Mouse (Mus musculus) heart, adult 2 months (tissue): Measurements from ENCODE around the gene Chic1. TPM values are rescaled to one million over a fixed set of nuclear protein-coding genes. Genes with fewer than 3 reads are reported as not detected.

ENCODE experiments used
- DNase-seq, 2 experiments: peaks; one replicate each; pipeline ENCODE4 v3.0.0; 2021
- H3K27ac ChIP-seq: fragments of 200-600 bp; 2 replicates; pipeline ENCODE4 v1.8.1; 2022
- H3K27me3 ChIP-seq: fragments of 200-500 bp; 2 replicates; pipeline ENCODE4 v1.6.1; 2012; ENCODE audit warnings: mild to moderate bottlenecking, low read length, inconsistent platforms, mixed read lengths; ENCODE audit not compliant: control insufficient read depth, insufficient read depth
- H3K36me3 ChIP-seq: fragments of 200-500 bp; 2 replicates; pipeline ENCODE4 v1.6.1; 2012; ENCODE audit warnings: low read length, inconsistent platforms; ENCODE audit not compliant: control insufficient read depth, insufficient read depth
- H3K4me1 ChIP-seq: fragments of 200-500 bp; 2 replicates; pipeline ENCODE4 v1.6.1; 2011; ENCODE audit warnings: low read length; ENCODE audit not compliant: control insufficient read depth, insufficient read depth
- H3K4me3 ChIP-seq: fragments of 200-600 bp; 2 replicates; pipeline ENCODE4 v1.8.1; 2022
- H3K79me2 ChIP-seq: fragments of 200-500 bp; replicated peaks from 2 replicates; pipeline ENCODE4 v1.6.1; 2012; ENCODE audit warnings: mild to moderate bottlenecking, inconsistent platforms, low read length, moderate library complexity, mixed read lengths; ENCODE audit not compliant: control insufficient read depth, insufficient read depth
- H3K9ac ChIP-seq: fragments of 200-500 bp; 2 replicates; pipeline ENCODE4 v1.6.1; 2012; ENCODE audit warnings: low read depth, mild to moderate bottlenecking, control low read depth, inconsistent platforms, low read length, mixed read lengths
- CTCF ChIP-seq: fragments of 200-600 bp; IDR thresholded peaks from 2 replicates; pipeline ENCODE4 v1.8.1; 2022; ENCODE audit warnings: antibody characterized with exemption, mild to moderate bottlenecking, moderate library complexity
- EP300 ChIP-seq: fragments of 200-500 bp; IDR thresholded peaks from 2 replicates; pipeline ENCODE4 v1.6.1; 2011; ENCODE audit warnings: low read depth, low read length, control low read depth; ENCODE audit not compliant: insufficient read depth
- POLR2A ChIP-seq: fragments of 200-500 bp; IDR thresholded peaks from 2 replicates; pipeline ENCODE4 v1.6.1; 2011; ENCODE audit warnings: mild to moderate bottlenecking, low read depth, low read length, control low read depth; ENCODE audit not compliant: insufficient read depth
- WGBS: fragments of 180-500 bp; shearing (Covaris S2); methylation state at CpG from one replicate; pipeline ENCODE4 v1.1.7; 2018; 5-methylcytosine and 5-hydroxymethylcytosine counted together
- intact Hi-C: fragments of 180-260 bp; cut with DNase I; formaldehyde crosslinking; loops from one replicate; pipeline ENCODE4 v1.15.1; 2025
- polyA plus RNA-seq: library from polyadenylated mRNA; depleted of rRNA; stranded (reverse); fragments of >200 nt; gene quantifications from 2 replicates; pipeline ENCODE4 v1.2.3, GENCODE M21; 2012
- total RNA-seq, 2 experiments: library from RNA; stranded (reverse); gene quantifications; 2 replicates each; pipeline ENCODE4 v1.2.3; 2021

The Chic1 gene
- total and polyA plus RNA-seq, 3 experiments: 0.21 to 0.76 (median 0.61) TPM

GRCm38 (mm10) chrX:103329386-103329785, 26.9 kb upstream of the Chic1 start:
- WGBS: 47% methylated on average over 8 of the region's 8 CpGs
- Histone ChIP-seq H3K9ac (no peak overlapping the region), H3K36me3 (no peaks in the 10 kb centered on the region), H3K27ac (no peak overlapping the region), H3K4me1 (no peaks in the 10 kb centered on the region), H3K79me2 (no peaks in the 10 kb centered on the region), H3K27me3 (no peaks in the 10 kb centered on the region), H3K4me3 (no peak overlapping the region)
- intact Hi-C loops: no loop called here
- TF ChIP-seq POLR2A (no peak), CTCF (no peak), EP300 (no peak)
- no peak for DNase-seq

DNA sequence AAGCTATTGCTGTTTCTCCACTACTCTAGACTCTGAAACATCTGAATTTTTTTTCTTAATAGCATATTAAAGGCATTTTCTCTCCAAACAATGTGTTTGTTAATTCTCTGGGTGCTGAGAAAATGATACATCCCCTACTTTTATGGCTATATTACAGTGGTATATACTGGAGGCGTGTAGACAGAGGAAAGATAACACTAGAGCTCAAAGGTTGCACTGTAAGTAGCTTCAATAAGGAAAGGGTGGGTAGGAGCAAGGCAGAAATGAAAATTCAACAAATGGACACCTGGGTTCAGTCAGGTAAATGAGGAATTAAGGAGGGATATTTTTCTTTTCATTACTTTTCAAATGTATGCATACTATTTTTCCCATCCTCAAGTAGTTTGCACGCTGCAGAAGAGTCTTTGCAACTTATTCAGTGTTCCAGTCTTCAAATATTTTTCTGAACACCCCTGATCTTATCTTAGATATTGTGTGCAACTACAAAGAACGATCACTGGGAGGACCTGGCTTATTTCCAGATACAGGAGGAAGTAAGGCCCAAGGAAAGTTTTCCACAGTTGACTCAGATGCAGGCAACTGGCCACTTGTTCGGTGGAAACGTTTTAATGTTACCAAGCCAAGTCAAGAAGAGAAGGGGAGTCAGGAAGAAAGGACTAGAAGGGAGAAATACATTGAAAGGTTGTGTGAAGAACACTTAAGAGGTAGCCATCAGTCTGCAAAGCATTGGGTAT, 25.0 kb upstream of the Chic1 start:
- Histone ChIP-seq H3K36me3 (no peaks in the 10 kb centered on the region), H3K27ac (no peak overlapping the region), H3K9ac (no peak overlapping the region), H3K4me3 (no peak overlapping the region), H3K27me3 (no peaks in the 10 kb centered on the region), H3K79me2 (no peaks in the 10 kb centered on the region), H3K4me1 (no peaks in the 10 kb centered on the region)
- no peak for TF ChIP-seq CTCF
- no peak for TF ChIP-seq POLR2A
- no peak for TF ChIP-seq EP300
- 37% methylated on average over 5 of the region's 5 CpGs for WGBS
- intact Hi-C loops: no loop called here
- DNase-seq: no peak

- no peak for TF ChIP-seq CTCF
- no peak for TF ChIP-seq EP300
- no peak for TF ChIP-seq POLR2A
- no peak overlapping the region for H3K9ac ChIP-seq
- H3K27ac ChIP-seq: no peak overlapping the region
- no peaks in the 10 kb centered on the region for H3K36me3 ChIP-seq
- H3K4me3 ChIP-seq: no peak overlapping the region
- intact Hi-C loops: no loop called here
- H3K27me3 ChIP-seq: no peaks in the 10 kb centered on the region
- WGBS: 65% methylated on average over 3 of the region's 3 CpGs
- H3K4me1 ChIP-seq: no peaks in the 10 kb centered on the region
- no peaks in the 10 kb centered on the region for H3K79me2 ChIP-seq
- DNase-seq: no peak
Measured at GRCm38 (mm10) chrX:103341369-103342113, 14.7 kb upstream of the Chic1 start.

DNA sequence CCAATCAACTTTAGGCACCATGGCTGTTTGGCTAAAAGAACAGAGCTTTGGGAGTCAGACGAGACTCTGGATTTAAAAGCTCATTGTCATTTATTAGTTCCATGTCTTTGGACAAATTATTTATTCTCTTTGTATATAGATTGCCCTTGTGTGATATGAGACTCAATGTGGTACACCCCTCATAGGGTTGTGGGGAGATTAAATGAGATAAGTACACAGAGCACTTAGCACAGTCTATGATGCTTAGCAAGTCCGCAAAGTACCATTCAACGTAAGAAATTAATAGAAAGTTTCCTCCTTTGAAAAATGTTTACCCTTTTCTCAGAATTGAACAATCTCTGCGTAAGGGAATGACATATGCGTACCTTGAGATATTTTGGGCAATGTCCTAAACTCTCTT, 492 bp upstream of the Chic1 start:
- no peaks in the 10 kb centered on the region for H3K4me1 ChIP-seq
- WGBS: 48% methylated on average over 5 of the region's 5 CpGs
- no peaks in the 10 kb centered on the region for H3K79me2 ChIP-seq
- intact Hi-C loops: no loop called here
- no peak for DNase-seq
- no peaks in the 10 kb centered on the region for H3K27me3 ChIP-seq
- H3K27ac ChIP-seq: no peak overlapping the region
- peak overlapping the region; percentile 52 for H3K4me3 ChIP-seq
- no peaks in the 10 kb centered on the region for H3K36me3 ChIP-seq
- TF ChIP-seq CTCF (no peak), POLR2A (no peak), EP300 (no peak)
- H3K9ac ChIP-seq: no peak overlapping the region

GRCm38 (mm10) chrX:103356761-103357236, 523 bp downstream of the Chic1 start:
- Histone ChIP-seq H3K36me3 (no peaks in the 10 kb centered on the region), H3K27me3 (no peaks in the 10 kb centered on the region), H3K9ac (peak overlapping the region; percentile 70), H3K79me2 (no peaks in the 10 kb centered on the region), H3K4me1 (no peaks in the 10 kb centered on the region), H3K4me3 (peak overlapping the region; percentile 52), H3K27ac (no peak overlapping the region)
- TF ChIP-seq CTCF: no peak
- no peak for TF ChIP-seq EP300
- TF ChIP-seq POLR2A: no peak
- 12% methylated on average over 24 of the region's 24 CpGs for WGBS
- intact Hi-C loops: no loop called here
- no peak for DNase-seq

GRCm38 (mm10) chrX:103366201-103366600, 9.9 kb downstream of the Chic1 start:
- TF ChIP-seq POLR2A (no peak), CTCF (no peak), EP300 (no peak)
- 63% methylated on average over 5 of the region's 5 CpGs for WGBS
- H3K4me1 ChIP-seq: no peaks in the 10 kb centered on the region
- H3K36me3 ChIP-seq: no peaks in the 10 kb centered on the region
- no peak overlapping the region for H3K4me3 ChIP-seq
- no peak overlapping the region for H3K9ac ChIP-seq
- no peaks in the 10 kb centered on the region for H3K79me2 ChIP-seq
- DNase-seq: peak in 1 of 2 experiments; percentile 2
- intact Hi-C loops: no loop called here
- H3K27ac ChIP-seq: no peak overlapping the region
- H3K27me3 ChIP-seq: no peaks in the 10 kb centered on the region
